Mouse (Mus musculus): ENCODE measurements around the gene Cyp2a5. TPM values are rescaled to one million over a fixed set of nuclear protein-coding genes. Genes with fewer than 3 reads are reported as not detected.

Cyp2a5 gene
- total RNA-seq (2023): not detected in 2 replicates

DNA sequence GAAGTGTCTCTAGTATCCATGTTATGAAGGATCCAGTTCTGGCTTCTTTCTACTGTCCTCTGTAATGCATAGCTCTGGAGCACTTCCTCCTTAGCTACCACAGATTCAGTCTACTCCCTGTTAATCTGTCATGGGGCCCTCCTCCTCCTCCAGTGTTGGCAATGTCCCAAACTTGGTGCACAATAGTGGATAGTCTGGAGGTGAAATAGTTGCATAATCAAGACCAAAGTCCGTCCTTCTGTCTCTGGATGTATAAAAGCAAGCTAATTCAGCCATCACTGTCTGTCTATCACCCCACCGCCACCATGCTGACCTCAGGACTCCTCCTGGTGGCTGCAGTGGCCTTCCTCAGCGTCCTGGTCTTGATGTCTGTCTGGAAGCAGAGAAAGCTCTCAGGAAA lies at the start of gene Cyp2a5:
TSS of gene Cyp2a5 (plus strand) at position 247 of the 400 bp plus-strand sequence.

DNA sequence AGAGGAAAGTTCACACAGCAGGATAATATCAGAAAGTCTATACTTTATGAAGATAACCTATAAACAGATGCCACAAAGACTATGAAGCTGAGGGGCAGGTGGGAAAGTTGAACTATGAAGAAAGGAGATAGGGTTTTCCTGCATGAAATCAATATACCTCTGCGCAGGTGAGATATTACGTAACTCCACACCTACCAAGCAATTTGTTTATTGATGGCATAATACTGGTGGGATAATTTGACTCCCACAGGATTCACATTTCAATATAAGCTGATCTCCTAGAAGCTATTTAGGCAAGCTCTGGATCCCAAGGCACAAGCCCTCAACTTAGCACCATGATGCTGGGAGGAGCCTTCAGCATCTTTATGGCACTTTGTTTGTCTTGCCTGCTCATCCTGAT lies 26.5 kb upstream of the Cyp2a5 start, which contains the start of gene Cyp2g1:
TSS of gene Cyp2g1 (plus strand) at position 301 of the 400 bp plus-strand sequence.

Other genes with a start within 250 kb of the Cyp2a5 start
- not detected in 2 replicates for gene Vmn1r185, start 216.8 kb upstream of the Cyp2a5 start, total RNA-seq (2023)
- gene Cyp2b23, start 148.9 kb upstream of the Cyp2a5 start, total RNA-seq (2023): not detected in 2 replicates
- gene Cyp2b19, start 78.2 kb upstream of the Cyp2a5 start, total RNA-seq (2023): not detected in 2 replicates
- not detected in 2 replicates for gene Cyp2g1, start 26.4 kb upstream of the Cyp2a5 start, total RNA-seq (2023)
- gene Cyp2a22, start 104.1 kb downstream of the Cyp2a5 start, total RNA-seq (2023): not detected in 2 replicates
- not detected in 2 replicates for gene Cyp2a12, start 193.8 kb downstream of the Cyp2a5 start, total RNA-seq (2023)

Measured in neutrophil, adult 65 days (primary cell).